Mouse (Mus musculus): ENCODE measurements at regions not wholly inside any gene's neighbourhood (a gene's known extent, or its start where the extent isn't known, plus 50 kb on each side); places are given as distances from the start of the nearest gene placed in this dataset.

DNA sequence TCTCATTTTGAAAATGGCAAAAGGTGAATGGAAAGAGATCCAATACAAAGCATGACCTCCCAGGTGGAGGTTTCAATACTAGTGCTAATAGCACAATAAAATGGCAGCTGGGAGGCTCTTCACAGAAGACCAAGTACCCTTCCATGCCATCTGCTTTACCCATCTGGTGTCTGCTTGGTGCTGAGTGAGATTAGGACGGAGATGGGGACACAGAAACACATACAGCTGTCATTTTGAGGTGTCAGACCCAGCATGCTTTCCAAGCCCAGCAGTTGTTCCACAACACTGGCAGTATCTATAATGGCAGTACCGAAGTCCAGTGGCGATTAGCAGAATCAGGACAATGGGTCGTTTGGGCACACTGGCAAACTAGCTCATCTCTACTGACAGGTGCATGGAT is 118.9 kb upstream of the 1700064H15Rik start:
- DNase-seq = no peak

DNA sequence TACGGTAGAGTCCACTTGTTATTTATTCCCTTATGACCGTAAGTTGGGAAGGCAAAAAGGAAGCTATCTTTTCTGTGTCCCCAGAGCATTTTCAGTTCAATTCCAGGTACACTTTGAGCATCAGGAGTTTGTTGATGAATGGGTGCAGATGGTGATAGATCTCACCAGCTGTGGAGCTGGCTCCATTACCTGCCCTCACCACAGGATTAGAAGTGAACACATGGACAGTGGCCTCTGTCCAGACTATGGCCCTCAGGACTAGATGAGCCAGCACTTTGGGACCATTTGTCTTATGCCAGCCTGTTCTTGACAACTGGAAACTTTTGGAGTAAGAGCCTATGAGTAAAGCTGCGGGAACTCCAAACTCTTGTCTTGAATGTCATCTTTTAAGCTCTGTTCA is 123.5 kb upstream of the 1700064H15Rik start:
- DNase-seq = no peak

DNA sequence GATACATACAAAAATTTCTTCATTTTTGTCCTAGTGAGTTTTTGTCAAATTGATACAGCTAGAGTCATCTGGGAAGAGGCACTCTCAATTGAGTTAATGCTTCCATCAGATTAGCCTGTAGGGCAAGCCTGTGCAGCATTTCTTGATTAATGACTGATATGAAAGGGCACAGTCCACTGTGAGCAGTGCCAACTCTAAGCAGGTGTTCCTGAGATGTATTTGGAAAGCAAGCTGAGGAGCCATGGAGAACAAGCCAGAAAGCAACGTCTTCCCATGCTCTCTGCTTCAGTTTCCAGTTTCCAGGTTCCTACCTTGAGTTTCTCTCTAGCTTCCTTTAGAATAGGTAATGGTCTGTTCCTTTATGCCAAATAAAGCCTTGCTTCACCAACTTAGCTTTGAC is 125.5 kb upstream of the 1700064H15Rik start:
- DNase-seq = no peak

DNA sequence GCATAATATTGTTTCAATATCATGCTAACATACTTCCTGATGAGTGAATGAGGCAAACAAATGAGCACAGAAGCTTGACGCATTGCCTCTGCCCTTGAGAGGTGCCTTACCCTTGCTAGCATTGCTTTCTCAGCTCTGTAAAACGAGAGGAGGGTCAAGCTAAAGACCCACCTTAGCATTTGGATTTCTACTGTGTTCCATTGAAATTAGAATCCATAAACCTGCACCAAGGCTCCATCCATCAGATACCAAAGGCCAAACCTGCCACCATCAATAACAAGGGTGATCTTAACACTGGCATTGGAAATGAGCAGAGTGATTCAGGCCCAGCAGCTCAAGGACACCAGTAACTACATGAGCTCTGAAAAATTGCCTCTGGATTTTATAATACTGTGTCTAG is 126.2 kb upstream of the 1700064H15Rik start:
- no peak for DNase-seq

DNA sequence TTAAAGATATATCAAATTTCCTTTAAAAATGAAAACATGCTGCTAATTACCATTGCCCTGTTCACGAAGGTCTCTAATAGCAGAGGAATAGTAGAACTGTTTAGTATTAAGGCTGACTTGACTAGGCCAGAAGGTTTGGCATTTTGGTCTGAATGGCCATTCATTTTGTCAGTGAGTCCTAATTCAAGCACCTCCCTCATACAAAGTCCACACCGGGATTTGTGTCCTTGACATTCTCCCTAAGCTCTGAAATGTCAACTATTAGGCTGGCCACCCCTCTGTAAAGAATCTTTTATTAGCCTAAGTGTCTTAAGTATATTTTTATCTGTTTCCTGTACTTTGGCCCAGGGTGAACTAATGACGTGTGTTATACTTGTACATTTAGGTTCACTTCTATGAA is 126.7 kb upstream of the 1700064H15Rik start:
- DNase-seq = no peak

DNA sequence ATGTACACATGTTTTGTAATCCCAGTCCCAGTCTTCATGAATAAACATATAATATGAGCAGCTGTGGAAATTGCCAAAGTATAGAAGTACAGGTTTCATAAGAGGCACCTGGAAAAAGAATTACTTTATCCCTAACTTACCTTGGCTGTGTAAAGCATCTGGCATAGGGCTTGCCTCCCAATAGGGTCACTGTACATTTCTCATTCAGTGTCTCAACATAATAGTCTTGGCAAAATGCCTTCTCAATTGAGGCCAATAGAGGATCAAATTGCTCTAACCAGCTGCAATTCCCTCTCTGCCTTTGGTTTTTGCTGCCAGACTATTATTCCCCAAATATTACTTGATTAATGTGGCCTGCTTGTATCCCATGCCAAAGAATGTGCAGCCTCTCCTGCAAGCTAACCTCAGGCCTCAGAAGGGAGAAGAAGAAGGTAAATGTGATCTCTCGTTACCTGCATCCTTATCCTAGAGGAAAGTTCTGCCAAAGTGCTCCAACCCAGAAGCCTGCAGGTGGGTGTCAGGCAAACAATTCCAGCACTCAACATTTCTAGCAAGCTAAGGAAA is 158.2 kb upstream of the Cp start:
- no peak for DNase-seq

DNA sequence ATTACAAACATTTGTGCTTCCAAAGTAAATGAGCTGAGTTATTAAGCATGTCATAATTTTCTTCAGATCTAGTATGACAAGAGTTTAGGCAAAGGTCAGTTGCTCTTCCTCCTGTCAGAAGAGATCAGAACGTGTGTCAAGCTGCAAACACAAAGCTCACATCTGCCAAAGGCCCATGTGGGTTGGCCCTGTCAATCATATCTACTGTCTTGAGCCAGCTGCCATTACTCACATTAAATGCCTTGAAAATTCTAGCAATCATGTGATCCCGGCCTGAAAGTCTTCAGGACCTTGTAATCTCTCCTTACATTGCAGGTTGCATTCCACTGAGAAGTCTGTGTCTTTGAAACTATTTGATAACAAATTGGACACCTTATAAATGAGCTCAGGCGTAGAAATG is 146.8 kb upstream of the Cp start:
- no peak for DNase-seq

DNA sequence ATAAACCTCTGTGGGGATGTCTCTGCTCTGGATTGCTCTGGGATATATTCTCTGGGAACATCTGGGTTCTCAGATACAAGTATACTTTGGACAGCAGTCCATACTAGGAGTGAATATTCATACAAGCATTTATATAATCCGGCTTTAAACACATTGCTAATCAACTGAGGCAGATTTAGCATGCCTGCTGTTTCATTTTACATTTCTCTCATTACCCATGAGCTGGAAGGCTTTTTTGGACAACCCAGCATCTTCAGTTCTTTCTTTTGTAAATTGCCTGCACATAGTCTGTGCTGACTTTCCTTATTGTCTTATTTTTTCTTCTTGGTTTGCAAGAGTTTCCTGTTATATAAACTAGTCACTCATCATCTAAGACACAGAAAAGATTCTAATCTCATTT is 131.9 kb upstream of the Cp start:
- DNase-seq = no peak

DNA sequence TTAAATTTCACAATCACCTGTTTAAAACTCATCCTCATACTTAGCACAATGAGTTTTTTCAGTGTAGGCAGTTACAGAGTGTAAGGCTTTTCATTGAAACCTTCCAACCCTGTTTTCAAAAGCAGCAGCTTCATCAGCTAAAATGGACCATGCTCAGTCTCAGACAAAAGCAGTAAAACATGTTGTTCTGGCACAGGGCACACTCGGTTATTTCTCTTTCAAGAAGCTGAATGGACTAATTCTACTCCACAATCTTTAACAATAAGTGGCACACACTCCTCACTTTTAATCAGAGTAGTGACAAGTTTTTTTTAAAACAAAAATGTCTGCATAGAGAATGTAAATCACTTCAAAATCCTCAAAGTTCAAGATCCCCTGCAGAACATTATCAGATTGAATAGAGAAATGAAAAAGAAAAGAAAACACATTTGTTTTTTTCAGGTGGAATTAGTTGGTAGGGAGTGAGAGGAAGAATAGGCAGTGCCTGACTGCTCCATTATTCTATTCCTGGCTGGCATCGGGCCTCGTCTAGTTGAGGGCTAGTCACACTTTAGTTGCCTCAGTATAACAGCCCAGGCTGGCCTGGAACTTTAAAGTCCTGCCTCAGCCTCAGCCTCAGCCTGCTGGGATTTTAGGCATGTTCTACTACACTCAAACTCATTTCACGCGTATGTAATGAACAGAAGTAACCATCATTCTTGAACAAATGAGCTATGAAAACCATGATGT is 128.2 kb upstream of the Cp start:
- no peak for DNase-seq

DNA sequence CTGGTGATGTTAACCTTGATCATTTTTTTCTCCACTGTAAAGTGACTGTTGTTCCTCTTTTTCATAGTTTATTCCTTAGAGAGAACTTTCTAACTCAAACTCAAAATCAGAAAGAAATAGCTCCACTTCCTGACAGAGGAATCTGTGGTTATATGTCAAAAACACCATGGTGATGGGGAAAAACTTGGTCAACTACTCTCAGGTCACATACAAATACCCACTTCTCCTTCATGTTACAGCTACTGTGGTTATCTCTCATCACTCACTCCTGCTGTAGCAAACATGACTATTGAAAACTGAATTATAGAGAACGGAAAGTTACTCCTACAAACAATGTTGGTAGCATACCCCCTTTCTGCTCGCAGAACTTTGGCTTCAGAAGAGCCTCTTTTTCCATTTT is 127.1 kb upstream of the Cp start:
- no peak for DNase-seq

DNA sequence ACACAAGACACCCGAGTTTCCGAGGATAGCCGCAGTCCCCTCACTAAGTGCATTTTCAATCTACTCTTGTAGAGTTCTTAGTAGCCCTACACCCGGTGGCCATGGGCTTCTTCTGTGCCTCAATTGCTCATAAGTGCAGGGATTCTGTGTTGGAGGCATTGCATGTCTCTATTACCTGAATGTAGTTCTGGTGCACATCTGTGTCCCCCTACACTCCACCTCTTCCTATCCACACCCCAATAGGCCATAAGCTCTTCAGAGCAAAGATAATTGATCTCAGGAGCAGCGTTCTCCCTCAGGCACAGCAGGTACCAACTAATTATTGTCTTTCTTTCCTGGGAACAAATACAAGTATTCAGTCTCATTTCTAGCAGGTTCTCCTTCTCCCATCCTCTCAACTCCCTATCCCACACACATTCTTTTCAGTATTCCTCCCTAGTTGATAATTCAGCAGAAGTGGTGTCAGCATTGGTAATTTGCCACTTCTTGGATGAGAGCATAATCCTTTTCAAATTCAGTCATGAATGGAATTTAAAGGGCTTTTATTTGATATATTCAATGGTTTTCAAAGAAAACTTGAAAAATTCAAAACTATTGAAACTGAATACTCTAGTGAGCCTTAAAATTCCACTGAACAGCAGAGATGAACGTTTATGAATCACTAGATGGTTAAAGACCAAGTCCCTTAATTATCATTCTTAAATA is 108.7 kb upstream of the Cp start:
- no peak for DNase-seq

DNA sequence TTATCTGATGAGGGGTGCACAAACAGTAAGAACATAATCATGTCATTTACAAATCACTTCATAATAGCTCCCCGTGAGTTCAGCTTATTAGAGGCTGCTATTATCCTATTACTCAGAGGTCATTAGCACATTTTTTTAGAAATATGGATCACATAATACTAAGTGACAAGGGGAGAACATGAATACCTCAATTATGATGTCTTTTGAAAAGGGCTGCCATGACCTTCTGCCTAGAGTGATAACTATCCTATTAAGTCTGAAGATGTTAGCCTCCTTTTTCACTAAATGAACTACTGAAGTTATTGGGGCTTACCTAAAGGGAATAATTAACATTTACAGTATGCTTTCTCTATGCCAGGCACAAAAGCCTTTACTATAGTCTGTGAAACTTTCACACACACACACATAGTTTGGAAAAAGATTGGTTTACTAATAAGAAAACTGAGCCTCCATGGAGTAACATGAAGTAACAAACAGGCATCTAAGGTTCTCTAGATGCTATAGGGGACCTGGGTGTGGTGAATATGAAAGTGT is 108.1 kb upstream of the Cp start:
- DNase-seq = no peak

DNA sequence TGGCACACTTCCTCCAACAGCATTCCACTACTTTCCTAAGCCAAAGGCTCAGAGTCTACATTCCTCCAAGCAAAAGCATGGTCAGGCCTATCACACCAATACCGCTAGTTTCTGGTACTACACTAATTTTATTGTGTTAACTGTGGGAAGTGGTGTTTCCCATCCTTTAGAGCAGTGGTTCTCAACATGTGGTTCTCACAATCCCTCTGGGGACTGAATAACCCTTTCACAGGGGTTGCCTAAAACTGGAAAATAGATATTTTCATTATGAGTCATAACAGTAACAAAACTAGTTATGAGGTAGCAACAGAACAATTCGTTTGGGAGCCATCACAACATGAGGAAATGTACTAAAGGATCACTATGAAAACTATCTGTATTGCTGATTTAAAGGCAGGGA is 74.2 kb upstream of the Cp start:
- DNase-seq = no peak

DNA sequence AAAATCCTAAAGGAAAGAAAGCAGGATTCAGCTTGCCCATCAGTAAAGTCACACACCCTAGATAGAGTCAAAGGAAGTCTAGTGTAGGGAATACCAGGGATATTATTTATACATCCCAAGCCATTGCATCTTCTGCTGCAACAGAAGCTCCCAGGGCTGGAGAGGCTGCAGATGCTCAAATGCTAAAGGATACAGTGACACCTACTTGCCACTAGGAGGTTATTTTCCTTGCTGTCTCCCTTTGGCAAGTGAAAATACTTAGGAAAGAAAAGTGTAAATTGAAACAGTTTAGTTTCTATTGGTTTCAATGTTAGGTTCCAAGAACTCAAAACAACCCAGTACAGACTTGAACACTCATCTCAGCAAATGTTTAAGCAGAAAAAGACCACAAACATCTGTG is 68.4 kb upstream of the Cp start:
- DNase-seq = no peak

DNA sequence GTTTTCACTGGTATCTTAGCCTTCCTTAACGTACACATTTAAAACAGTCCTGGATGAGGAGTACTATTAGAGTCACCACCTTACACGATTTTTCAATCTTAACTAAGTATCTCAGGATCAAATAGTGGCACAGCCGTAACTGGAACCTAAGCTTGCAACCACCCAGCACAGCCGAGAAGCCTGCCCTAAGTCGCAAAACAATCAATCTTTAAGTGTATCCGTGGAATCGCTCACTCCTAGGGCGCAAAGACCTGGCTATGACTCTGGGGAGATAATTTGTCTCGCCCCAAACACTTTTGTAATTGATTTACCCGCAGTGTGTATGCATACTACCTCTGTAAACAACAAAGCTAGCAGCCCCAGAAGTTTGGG is 62.6 kb upstream of the Cp start:
- DNase-seq = no peak

DNA sequence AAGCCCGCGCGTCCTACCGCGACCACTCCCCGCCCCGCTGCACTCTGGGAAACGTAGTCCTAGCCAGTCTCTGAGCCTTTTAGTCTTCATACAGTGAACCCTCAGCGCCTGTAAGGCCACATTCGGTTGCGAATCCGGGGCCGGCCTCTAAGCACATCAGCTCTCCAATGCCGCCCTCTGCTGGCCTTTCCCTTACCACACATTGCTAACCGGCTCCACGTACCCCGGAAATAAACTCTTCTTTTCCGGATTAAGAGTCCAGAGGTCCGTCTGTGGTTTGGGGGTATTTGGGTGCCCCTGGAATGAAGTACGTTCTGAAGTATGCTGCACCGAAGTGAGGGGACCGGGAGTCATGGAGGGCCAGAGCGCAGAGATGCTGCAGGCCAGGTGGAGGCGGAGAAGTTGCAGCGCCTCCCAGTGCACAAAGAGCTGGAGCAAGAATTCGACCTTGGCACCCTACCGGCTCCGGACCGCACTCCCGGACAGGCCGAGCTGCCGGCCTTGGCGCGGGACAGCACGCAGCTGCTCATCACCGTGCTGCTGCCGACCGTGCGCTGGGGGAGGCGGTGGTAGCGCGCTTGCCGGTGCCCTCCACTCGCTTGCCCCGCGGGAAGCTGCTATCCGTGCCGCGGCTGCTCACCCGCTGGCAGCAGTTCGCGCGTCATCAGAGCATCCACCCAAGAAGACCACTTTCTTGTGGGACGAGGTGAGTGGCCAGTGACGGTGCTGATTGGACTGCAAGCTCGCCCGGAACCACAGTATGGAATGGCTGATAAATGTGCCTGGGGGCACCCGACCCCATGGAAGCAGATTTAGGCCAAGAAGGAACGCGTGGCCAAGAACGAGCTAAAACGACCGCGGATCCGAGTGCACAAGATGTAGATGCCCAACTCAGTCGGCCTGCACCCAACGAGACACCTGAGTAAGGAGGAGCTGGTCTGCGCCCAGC is 62.0 kb upstream of the Cp start:
- DNase-seq = peak; percentile 85 to 94

DNA sequence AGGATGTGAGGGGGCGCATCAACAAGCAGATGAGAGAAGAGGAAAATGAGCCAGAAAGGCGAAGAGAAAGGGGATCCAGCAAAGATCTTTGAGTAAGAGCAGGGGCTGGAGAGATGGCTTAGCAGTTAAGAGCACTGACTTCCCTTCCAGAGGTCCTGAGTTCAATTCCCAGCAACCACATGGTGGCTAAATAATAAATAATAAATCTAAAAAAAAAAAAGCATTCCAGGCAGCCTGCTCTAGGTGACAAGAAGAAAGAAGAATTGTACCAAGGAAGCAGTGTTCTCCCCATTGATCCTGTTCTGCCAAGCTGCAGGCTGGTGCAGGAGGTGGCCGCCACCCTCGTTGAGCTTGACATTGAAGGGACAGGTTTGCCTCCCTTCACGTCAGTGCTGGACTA is 61.1 kb upstream of the Cp start:
- no peak for DNase-seq

DNA sequence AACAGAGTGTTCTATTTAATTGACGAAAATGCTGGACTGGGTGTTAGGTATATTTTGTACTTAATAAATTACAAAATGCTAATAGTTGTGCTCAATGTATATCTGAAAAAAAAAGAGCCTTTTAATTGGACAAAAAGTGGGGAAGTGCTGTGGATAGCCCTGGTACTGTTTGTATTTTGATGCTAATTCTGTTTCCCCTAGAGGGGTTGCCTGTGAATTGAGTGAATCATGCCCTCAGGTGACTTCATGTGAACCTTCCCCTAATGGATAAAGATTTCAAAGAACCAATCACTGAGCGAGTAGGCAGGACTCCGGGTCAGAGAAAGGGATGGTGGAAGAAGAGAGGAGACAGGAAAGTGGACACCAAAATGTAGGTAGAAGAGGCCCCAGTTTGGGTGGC is 59.7 kb upstream of the Cp start:
- no peak for DNase-seq

DNA sequence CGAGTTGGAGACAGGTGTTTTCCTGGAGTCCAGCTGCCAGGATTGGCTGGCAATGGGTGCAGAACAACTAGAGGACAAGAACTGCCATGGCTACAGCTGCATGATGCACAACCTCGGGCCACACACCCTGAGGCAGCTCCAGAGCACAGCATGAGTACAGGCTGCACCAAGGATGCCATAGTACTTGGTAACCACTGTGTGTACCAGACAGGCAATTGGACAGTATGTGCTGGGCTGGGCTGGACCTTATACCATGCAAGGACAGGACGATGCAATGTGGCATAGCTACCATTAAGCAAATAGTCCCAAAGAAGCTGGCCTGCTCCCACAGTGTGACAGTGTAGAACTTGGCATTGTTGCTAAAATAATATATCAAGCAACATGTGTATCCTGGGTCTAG is 54.6 kb upstream of the Cp start:
- DNase-seq = no peak

DNA sequence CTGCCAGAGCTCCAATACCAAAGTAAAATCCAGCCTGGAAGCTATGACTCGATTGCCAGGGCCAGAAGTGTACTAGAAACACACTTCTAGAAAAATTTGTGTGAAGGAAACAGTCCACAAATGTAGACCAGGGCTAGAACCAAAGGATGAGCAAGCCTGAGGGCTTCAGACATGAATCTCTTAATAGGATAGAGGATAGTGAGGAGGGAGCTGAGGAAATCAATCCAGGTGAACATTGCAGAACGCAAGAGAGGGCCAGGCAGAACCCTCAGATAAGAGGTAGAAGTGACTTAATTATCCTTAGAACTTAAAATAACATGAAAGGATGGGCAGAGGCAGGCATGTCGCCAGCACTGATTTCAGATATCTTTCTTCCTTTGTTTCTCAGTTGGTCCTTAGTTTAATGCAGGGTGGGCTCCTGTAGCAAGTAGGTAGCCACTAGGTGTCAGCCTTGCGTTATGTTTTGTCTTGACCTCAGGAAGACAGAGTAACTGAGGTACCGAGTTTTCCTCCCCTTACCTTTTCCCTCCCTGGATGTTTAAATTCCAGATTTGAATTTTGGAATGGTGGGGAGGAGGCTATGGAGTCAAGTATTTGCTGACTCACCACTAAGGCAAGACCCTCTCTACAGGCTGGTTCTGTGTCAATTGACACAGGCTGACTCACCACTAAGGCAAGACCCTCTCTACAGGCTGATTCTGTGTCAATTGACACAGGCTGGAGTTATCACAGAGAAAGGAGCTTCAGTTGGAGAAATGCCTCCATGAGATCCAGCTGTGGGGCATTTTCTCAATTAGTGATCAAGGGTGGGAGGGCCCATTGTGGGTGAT is 52.2 kb upstream of the Cp start:
- peak in 1 of 2 experiments; percentile 38 for DNase-seq

Data from spleen, adult 18-20 months (tissue).